Comparison of ENCODE assay signal across 18 mouse cellular contexts in the genomic region with DNA sequence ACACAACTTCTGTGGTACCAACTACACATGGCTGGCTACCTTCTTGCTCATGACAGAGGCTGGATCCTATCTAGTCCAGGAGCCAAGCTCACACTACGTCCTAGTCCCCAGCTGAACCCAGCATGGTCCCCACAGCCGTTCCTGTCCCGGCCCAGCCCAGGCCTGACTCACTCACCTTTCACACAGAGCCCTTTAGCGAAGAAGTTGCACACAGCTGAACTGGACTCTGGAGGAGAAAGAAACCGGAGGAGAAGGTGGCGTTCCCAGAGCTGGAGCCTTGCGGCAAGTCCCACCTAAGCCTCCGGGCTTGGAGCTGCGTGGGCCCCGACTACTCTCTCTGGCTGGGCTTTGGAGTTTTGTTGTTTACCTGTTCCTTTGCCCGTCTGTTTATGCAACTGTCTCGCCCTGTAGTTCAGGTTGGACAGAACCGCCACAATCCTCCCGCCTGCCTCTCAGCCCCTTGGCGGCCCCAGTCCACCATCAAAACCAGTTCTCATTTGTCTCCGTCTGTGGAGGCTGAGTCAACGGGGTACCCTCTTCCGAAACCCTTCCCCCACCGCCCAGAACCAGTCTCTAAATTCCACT. TPM values are rescaled to one million over a fixed set of nuclear protein-coding genes. Genes with fewer than 3 reads are reported as not detected.
DNase-seq lines count a peak whose midpoint lies in the region; ATAC-seq and TF ChIP-seq lines count a peak whose summit lies in the region.
"Had no signal": no experiment of that assay in that cellular context is flagged by ENCODE, and none has a peak within 500 bp of the region (broad histone marks: within the 10 kb centered on the region; RNA-seq: fewer than 3 reads in every experiment).

No protein-coding gene starts in this region.

- no peak overlapping the region; the same call in 1 of the 2 replicates for H3K9ac ChIP-seq in liver, postnatal 0 days (replicated peaks)
- no peak overlapping the region for H3K9ac ChIP-seq in embryonic facial prominence, embryonic 13.5 days
- H3K9ac ChIP-seq: limb, embryonic 13.5 days; midbrain, embryonic 15.5 days had no signal

- peaks cover 27% of the 10 kb centered on the region for H3K4me1 ChIP-seq in heart, embryonic 10.5 days
- peaks cover 14% of the 10 kb centered on the region for H3K4me1 ChIP-seq in liver, postnatal 0 days (ENCODE audit: insufficient read depth)
- H3K4me1 ChIP-seq in E14TG2a.4 (replicated peaks; ENCODE audit: low read depth, low read length), result peaks cover 80% of the 10 kb centered on the region
- peaks cover 34% of the 10 kb centered on the region for H3K4me1 ChIP-seq in embryonic facial prominence, embryonic 13.5 days

- H3K27ac ChIP-seq in heart, embryonic 10.5 days, result peak overlapping the region; percentile 72
- no peak overlapping the region for H3K27ac ChIP-seq in liver, postnatal 0 days (ENCODE audit: low read depth)
- no peak overlapping the region; the same call in 1 of the 2 replicates for H3K27ac ChIP-seq in embryonic facial prominence, embryonic 13.5 days
- H3K27ac ChIP-seq: limb, embryonic 13.5 days; midbrain, embryonic 15.5 days had no signal

- TF ChIP-seq EP300 in liver, postnatal 0 days (IDR thresholded peaks at IDR 0.05; ENCODE audit: low read depth), result no peak

- H3K27me3 ChIP-seq in heart, embryonic 10.5 days (ENCODE audit: insufficient read depth, poor library complexity, severe bottlenecking), result peaks cover 22% of the 10 kb centered on the region
- H3K27me3 ChIP-seq in liver, postnatal 0 days (ENCODE audit: insufficient read depth, low read length), result 0 out of 2 replicates have a peak, but pooled peaks cover 7% of the 10 kb centered on the region
- H3K27me3 ChIP-seq in E14TG2a.4 (ENCODE audit: insufficient read depth, low read length), result no peaks in the 10 kb centered on the region
- peaks cover 8% of the 10 kb centered on the region for H3K27me3 ChIP-seq in embryonic facial prominence, embryonic 13.5 days

- WGBS in heart, embryonic 10.5 days, result 44% methylated on average over 19 of the region's 19 CpGs
- WGBS in liver, postnatal 0 days (ENCODE audit: insufficient replicate concordance), result 58% methylated on average over 19 of the region's 19 CpGs
- 47% methylated on average over 19 of the region's 19 CpGs for WGBS in embryonic facial prominence, embryonic 13.5 days

- peak overlapping the region; percentile 36; the same call in 1 of the 2 replicates for H3K4me3 ChIP-seq in heart, embryonic 10.5 days
- H3K4me3 ChIP-seq in liver, postnatal 0 days (ENCODE audit: low read depth, low read length), result no peak overlapping the region
- H3K4me3 ChIP-seq in E14TG2a.4 (replicated peaks; ENCODE audit: low read length), result peak overlapping the region; percentile 82
- H3K4me3 ChIP-seq in embryonic facial prominence, embryonic 13.5 days, result no peak overlapping the region
- H3K4me3 ChIP-seq: limb, embryonic 13.5 days; midbrain, embryonic 15.5 days had no signal

- no peak for TF ChIP-seq CTCF in liver, postnatal 0 days (IDR thresholded peaks at IDR 0.05; ENCODE audit: low read depth)
- TF ChIP-seq CTCF in E14TG2a.4 (conservative IDR thresholded peaks at IDR 0.05; ENCODE audit: low read length), result no peak

- H3K9me3 ChIP-seq in heart, embryonic 10.5 days, result no peaks in the 10 kb centered on the region
- no peaks in the 10 kb centered on the region for H3K9me3 ChIP-seq in liver, postnatal 0 days (ENCODE audit: low read length)
- H3K9me3 ChIP-seq in E14TG2a.4 (ENCODE audit: low read length), result no peaks in the 10 kb centered on the region
- no peaks in the 10 kb centered on the region for H3K9me3 ChIP-seq in embryonic facial prominence, embryonic 13.5 days
- H3K9me3 ChIP-seq: limb, embryonic 13.5 days; midbrain, embryonic 15.5 days had no signal

- ATAC-seq in liver, postnatal 0 days, result peak; percentile 68
- ATAC-seq in embryonic facial prominence, embryonic 13.5 days (ENCODE audit: insufficient number of reproducible peaks, insufficient read depth, low FRiP score, low TSS enrichment, low read depth), result no peak

- no peak for DNase-seq in heart, embryonic 10.5 days (ENCODE audit: low spot score)
- DNase-seq in heart, postnatal 4 days, result no peak
- DNase-seq in liver, postnatal 0 days, result no peak
- DNase-seq in liver, result no peak
- no peak for DNase-seq in cerebellum, postnatal 25 days
- no peak for DNase-seq in gastrocnemius, adult 18-20 months (ENCODE audit: low spot score)
- DNase-seq: adrenal gland, postnatal 14 days; B cell, adult 2 months; cerebellum, adult 11-12 months; kidney, adult 9 months; lung, postnatal 10 days had no signal

- H3K4me2 ChIP-seq in liver, postnatal 0 days (ENCODE audit: low read depth, low read length), result no peak overlapping the region; the same call in 1 of the 2 replicates
- H3K4me2 ChIP-seq in embryonic facial prominence, embryonic 13.5 days, result peak overlapping the region; percentile 25; the same call in 1 of the 2 replicates
- H3K4me2 ChIP-seq: midbrain, embryonic 15.5 days had no signal

- peaks cover 7% of the 10 kb centered on the region; the same call in 1 of the 2 replicates for H3K36me3 ChIP-seq in heart, embryonic 10.5 days
- H3K36me3 ChIP-seq in liver, postnatal 0 days (replicated peaks; ENCODE audit: insufficient read depth, low read length), result no peaks in the 10 kb centered on the region
- H3K36me3 ChIP-seq in E14TG2a.4 (ENCODE audit: insufficient read depth, low read length), result peaks cover 27% of the 10 kb centered on the region
- H3K36me3 ChIP-seq in embryonic facial prominence, embryonic 13.5 days, result 0 out of 2 replicates have a peak, but pooled peaks cover 7% of the 10 kb centered on the region
- H3K36me3 ChIP-seq: midbrain, embryonic 15.5 days had no signal

RNA-seq across cellular contexts. Expression of a gene that starts 1.1 kb away (rescaled TPM):
- 0.15 and 0.34 TPM in 2 replicates for polyA plus RNA-seq in heart, embryonic 10.5 days (2016; fragmentation: Nextera tagmentation; extraction: Ambion mirVana)
- not detected for total RNA-seq in heart, postnatal 4 days (2021)
- polyA plus RNA-seq in liver, postnatal 0 days (2015; fragmentation: Nextera tagmentation; extraction: Ambion mirVana), result 0.38 and 0.46 TPM in 2 replicates
- polyA plus RNA-seq in embryonic facial prominence, embryonic 13.5 days (2015; fragmentation: Nextera tagmentation; extraction: Ambion mirVana), result 1.5 and 1.7 TPM in 2 replicates
- not detected for total RNA-seq in gastrocnemius, adult 18-20 months (2021)
- total RNA-seq: hematopoietic stem cell, adult 5-6 weeks; layer of hippocampus, postnatal 10 days had no signal
- polyA plus RNA-seq: small intestine, adult 2 months had no signal

RNA-seq across cellular contexts. Expression of a gene that starts 24.5 kb away (rescaled TPM):
- polyA plus RNA-seq in heart, embryonic 10.5 days (2016; fragmentation: Nextera tagmentation; extraction: Ambion mirVana), result 21.8 and 26.3 TPM in 2 replicates
- total RNA-seq in heart, postnatal 4 days (2021), result 1 to 10 TPM; 9.1 to 9.9 TPM
- 4.3 and 4.6 TPM in 2 replicates for polyA plus RNA-seq in liver, postnatal 0 days (2015; fragmentation: Nextera tagmentation; extraction: Ambion mirVana)
- 23.5 and 24.4 TPM in 2 replicates for polyA plus RNA-seq in embryonic facial prominence, embryonic 13.5 days (2015; fragmentation: Nextera tagmentation; extraction: Ambion mirVana)
- 1 to 10 TPM; 3.2 to 6.6 TPM for total RNA-seq in gastrocnemius, adult 18-20 months (2021)

RNA-seq across cellular contexts. Expression of a gene that starts 24.8 kb away (rescaled TPM):
- polyA plus RNA-seq in heart, embryonic 10.5 days (2016; fragmentation: Nextera tagmentation; extraction: Ambion mirVana), result 56.2 and 60.7 TPM in 2 replicates
- 10 to 100 TPM; 25.2 to 27.3 TPM for total RNA-seq in heart, postnatal 4 days (2021)
- 24.1 and 26.5 TPM in 2 replicates for polyA plus RNA-seq in liver, postnatal 0 days (2015; fragmentation: Nextera tagmentation; extraction: Ambion mirVana)
- 49.0 and 50.1 TPM in 2 replicates for polyA plus RNA-seq in embryonic facial prominence, embryonic 13.5 days (2015; fragmentation: Nextera tagmentation; extraction: Ambion mirVana)
- total RNA-seq in gastrocnemius, adult 18-20 months (2021), result 10 to 100 TPM; 32.7 to 34.4 TPM

RNA-seq across cellular contexts. Expression of a gene that starts 43.0 kb away (rescaled TPM):
- polyA plus RNA-seq in heart, embryonic 10.5 days (2016; fragmentation: Nextera tagmentation; extraction: Ambion mirVana), result 30.4 and 45.4 TPM in 2 replicates
- 10 to 100 TPM; 18.7 to 20.7 TPM for total RNA-seq in heart, postnatal 4 days (2021)
- polyA plus RNA-seq in liver, postnatal 0 days (2015; fragmentation: Nextera tagmentation; extraction: Ambion mirVana), result 12.4 and 13.7 TPM in 2 replicates
- polyA plus RNA-seq in embryonic facial prominence, embryonic 13.5 days (2015; fragmentation: Nextera tagmentation; extraction: Ambion mirVana), result 108 and 119 TPM in 2 replicates
- total RNA-seq in gastrocnemius, adult 18-20 months (2021), result 1 to 10 TPM; 4.5 to 7.4 TPM

RNA-seq across cellular contexts. Expression of a gene that starts 58.8 kb away (rescaled TPM):
- 23.0 and 26.6 TPM in 2 replicates for polyA plus RNA-seq in heart, embryonic 10.5 days (2016; fragmentation: Nextera tagmentation; extraction: Ambion mirVana)
- 1 to 10 TPM; 8.2 to 9.5 TPM for total RNA-seq in heart, postnatal 4 days (2021)
- 10.2 and 10.9 TPM in 2 replicates for polyA plus RNA-seq in liver, postnatal 0 days (2015; fragmentation: Nextera tagmentation; extraction: Ambion mirVana)
- polyA plus RNA-seq in embryonic facial prominence, embryonic 13.5 days (2015; fragmentation: Nextera tagmentation; extraction: Ambion mirVana), result 21.3 and 26.3 TPM in 2 replicates
- 1 to 10 TPM; 1.5 to 2.4 TPM for total RNA-seq in gastrocnemius, adult 18-20 months (2021)

Comparison
In these comparisons a context has a peak if more than half of its experiments do, and no peak if none do; other contexts are left out.
1. H3K4me3 ChIP-seq: peak in heart, embryonic 10.5 days (single experiment) and E14TG2a.4 (single experiment); none in liver, postnatal 0 days (single experiment) and embryonic facial prominence, embryonic 13.5 days (single experiment).